Mouse (Mus musculus): ENCODE measurements around the gene Haao.

Haao gene

DNA sequence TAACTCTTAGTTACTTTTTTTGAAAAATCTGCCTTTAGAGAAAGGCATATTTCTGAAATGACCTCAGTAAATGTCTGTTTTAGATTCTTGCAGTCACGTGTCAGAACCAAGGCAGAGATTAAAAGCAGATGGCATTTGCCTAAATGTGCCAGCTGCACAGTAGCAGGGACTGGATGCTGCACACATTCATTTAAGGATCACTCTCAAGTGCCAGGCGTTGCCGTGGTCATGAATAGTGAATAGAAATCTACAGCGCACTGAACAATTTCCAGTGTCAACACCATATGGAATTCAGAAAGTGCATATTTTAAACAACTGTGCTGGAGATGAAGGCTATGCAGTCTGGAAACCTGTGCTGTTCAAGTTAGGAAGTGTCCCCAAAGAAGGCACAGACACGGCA lies 65.0 kb downstream of the Haao start:
- DNase-seq (ENCODE audit: low spot score), result peak; percentile 67

Measured in left cerebral cortex, adult 11 months (tissue).